Mouse (Mus musculus) neural tube, embryonic 13.5 days (tissue): ENCODE results near the gene Zfp986. TPM values are rescaled to one million over a fixed set of nuclear protein-coding genes. Genes with fewer than 3 reads are reported as not detected.

Experiments used
- polyA plus RNA-seq: library from polyadenylated mRNA; unstranded; fragments of >200 nt; fragmentation: Nextera tagmentation; extraction: Ambion mirVana; gene quantifications from 2 replicates; pipeline ENCODE4 v1.2.1, GENCODE M21; 2015

Zfp986 gene
- polyA plus RNA-seq, 1 experiment from 2014 or later: not detected

Other genes with a start within 250 kb of the Zfp986 start
- gene Zfp980, start 198.1 kb upstream of the Zfp986 start, polyA plus RNA-seq: not detected in 2 replicates
- 0.17 TPM in 1 of 2 replicates, not detected in the other for gene Zfp987, start 228.5 kb downstream of the Zfp986 start, polyA plus RNA-seq